Mouse (Mus musculus): ENCODE data around the gene Trp73. TPM values are rescaled to one million over a fixed set of nuclear protein-coding genes. Genes with fewer than 3 reads are reported as not detected.

Trp73 gene
- polyA plus RNA-seq, 1 experiment from 2014 or later: not detected

DNA sequence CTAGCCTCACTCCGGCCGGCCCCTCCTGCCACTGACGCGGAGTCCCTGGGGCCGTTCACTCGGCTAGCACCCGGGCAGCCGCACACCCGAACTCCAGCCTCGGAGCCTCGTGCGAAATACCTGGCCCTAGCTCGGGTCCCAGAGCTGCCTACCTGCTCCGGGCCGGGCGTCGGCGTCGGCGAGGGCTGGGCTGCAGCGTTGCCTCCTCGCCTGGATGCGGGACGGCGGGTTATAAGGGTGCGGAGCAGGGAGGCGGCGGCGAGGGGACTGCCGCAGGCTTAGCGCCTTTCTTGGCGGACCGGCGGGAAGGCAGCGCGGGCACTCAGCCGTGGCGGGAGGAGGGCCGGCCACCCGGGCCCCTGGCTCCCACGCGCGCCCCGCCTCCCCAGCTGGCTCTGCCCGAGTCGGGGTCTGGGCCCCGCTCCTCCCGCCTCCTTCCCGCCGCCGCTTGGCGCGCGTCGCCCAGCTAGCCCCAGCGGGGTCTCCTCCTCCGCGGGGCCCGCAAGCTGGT, 282 bp downstream of the Trp73 start:
- H3K36me3 ChIP-seq (replicated peaks; ENCODE audit: insufficient read depth, low read length): no peaks in the 10 kb centered on the region
- peak overlapping the region; percentile 49 for H3K4me3 ChIP-seq (ENCODE audit: low read depth, low read length)
- no peak for DNase-seq
- H3K4me1 ChIP-seq (ENCODE audit: insufficient read depth): peaks cover 26% of the 10 kb centered on the region
- no peak for ATAC-seq
- TF ChIP-seq CTCF (IDR thresholded peaks at IDR 0.05; ENCODE audit: low read depth) (no peak), EP300 (IDR thresholded peaks at IDR 0.05; ENCODE audit: low read depth) (no peak)
- H3K4me2 ChIP-seq (ENCODE audit: low read depth, low read length): peak overlapping the region; percentile 77
- peaks cover 61% of the 10 kb centered on the region for H3K27me3 ChIP-seq (ENCODE audit: insufficient read depth, low read length)
- no peak overlapping the region for H3K9ac ChIP-seq (replicated peaks)
- no peaks in the 10 kb centered on the region for H3K9me3 ChIP-seq (ENCODE audit: low read length)
- H3K27ac ChIP-seq (ENCODE audit: low read depth): no peak overlapping the region
- WGBS (ENCODE audit: insufficient replicate concordance): 2% methylated on average over 43 of the region's 59 CpGs

DNA sequence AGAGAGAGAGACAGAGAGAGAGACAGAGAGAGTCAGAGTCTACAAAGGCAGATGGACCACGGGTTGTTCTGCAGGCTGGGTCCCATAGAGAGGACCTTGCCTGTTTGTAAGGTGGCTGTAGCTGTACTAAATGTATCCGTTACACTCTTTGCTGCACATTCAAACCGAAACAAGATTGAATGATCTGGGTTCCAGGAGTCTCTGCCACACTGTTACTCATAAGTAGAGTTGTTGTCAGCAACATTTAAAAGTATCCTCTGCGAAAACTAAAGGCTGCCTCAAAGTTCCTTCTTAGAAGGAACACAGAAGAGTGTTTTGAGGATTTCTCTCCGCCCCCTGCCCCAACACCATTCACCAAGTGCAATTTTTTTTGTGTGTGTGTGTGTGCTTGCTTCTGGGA, 2.9 kb downstream of the Trp73 start:
- TF ChIP-seq EP300 (IDR thresholded peaks at IDR 0.05; ENCODE audit: low read depth) (no peak), CTCF (IDR thresholded peaks at IDR 0.05; ENCODE audit: low read depth) (no peak)
- H3K4me3 ChIP-seq (ENCODE audit: low read depth, low read length): no peak overlapping the region
- DNase-seq (no peak), ATAC-seq (no peak)
- no peak overlapping the region for H3K9ac ChIP-seq (replicated peaks)
- no peak overlapping the region for H3K27ac ChIP-seq (ENCODE audit: low read depth)
- no peaks in the 10 kb centered on the region for H3K36me3 ChIP-seq (replicated peaks; ENCODE audit: insufficient read depth, low read length)
- no peaks in the 10 kb centered on the region for H3K9me3 ChIP-seq (ENCODE audit: low read length)
- H3K27me3 ChIP-seq (ENCODE audit: insufficient read depth, low read length): peaks cover 64% of the 10 kb centered on the region
- peaks cover 14% of the 10 kb centered on the region for H3K4me1 ChIP-seq (ENCODE audit: insufficient read depth)
- 49% methylated on average over 5 of the region's 5 CpGs for WGBS (ENCODE audit: insufficient replicate concordance)
- no peak overlapping the region for H3K4me2 ChIP-seq (ENCODE audit: low read depth, low read length)

DNA sequence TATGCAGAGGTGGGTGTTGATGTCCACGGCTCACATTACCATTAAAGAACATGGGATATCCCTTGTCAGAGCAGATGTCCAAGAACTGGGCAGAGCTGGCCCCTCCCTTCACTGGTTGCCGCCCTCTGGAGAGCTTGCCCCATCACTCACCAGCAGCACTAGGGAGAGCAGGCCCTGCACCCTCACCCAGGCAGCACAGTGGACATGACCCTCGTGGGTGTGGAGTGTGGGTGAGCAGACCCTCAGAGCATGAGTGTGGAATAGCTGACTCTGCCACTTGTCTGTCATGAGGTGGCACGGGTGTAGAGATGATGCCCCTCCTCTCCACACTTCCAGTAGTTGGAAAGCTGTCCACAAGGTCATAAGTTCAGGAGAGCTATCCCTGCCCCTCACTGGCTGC, 5.2 kb downstream of the Trp73 start:
- Histone ChIP-seq H3K36me3 (replicated peaks; ENCODE audit: insufficient read depth, low read length) (no peaks in the 10 kb centered on the region), H3K9me3 (ENCODE audit: low read length) (no peaks in the 10 kb centered on the region), H3K4me3 (ENCODE audit: low read depth, low read length) (no peak overlapping the region), H3K27me3 (ENCODE audit: insufficient read depth, low read length) (peaks cover 44% of the 10 kb centered on the region), H3K4me2 (ENCODE audit: low read depth, low read length) (no peak overlapping the region), H3K9ac (replicated peaks) (no peak overlapping the region), H3K27ac (ENCODE audit: low read depth) (no peak overlapping the region), H3K4me1 (ENCODE audit: insufficient read depth) (peaks cover 3% of the 10 kb centered on the region; the same call in 1 of the 2 replicates)
- WGBS (ENCODE audit: insufficient replicate concordance): 56% methylated on average over 4 of the region's 4 CpGs
- DNase-seq (no peak), ATAC-seq (no peak)
- TF ChIP-seq CTCF (IDR thresholded peaks at IDR 0.05; ENCODE audit: low read depth): no peak
- no peak for TF ChIP-seq EP300 (IDR thresholded peaks at IDR 0.05; ENCODE audit: low read depth)

DNA sequence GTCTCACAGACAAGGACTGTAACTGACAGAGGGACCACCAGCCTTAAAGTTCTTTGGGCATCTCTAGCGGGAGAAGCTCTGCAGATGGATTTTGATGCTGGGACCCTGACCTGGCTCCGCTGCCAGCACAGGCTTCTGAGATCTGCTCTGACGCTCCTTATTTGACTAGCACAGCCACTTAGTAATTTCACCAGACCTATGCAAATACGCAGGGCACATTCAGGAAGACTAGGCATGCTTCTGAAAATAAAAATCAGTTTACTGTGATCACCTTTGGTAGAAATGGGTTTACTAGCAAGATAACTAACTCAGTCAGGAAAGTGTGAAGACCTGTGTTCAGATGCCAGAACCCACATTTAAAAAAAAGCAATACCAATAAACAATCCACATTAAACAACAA, 8.1 kb downstream of the Trp73 start:
- WGBS (ENCODE audit: insufficient replicate concordance): 72% methylated on average over 4 of the region's 4 CpGs
- TF ChIP-seq EP300 (IDR thresholded peaks at IDR 0.05; ENCODE audit: low read depth) (no peak), CTCF (IDR thresholded peaks at IDR 0.05; ENCODE audit: low read depth) (no peak)
- no peaks in the 10 kb centered on the region for H3K4me1 ChIP-seq (ENCODE audit: insufficient read depth)
- no peaks in the 10 kb centered on the region for H3K9me3 ChIP-seq (ENCODE audit: low read length)
- ATAC-seq (no peak), DNase-seq (no peak)
- H3K4me2 ChIP-seq (ENCODE audit: low read depth, low read length): no peak overlapping the region
- H3K27ac ChIP-seq (ENCODE audit: low read depth): no peak overlapping the region
- H3K36me3 ChIP-seq (replicated peaks; ENCODE audit: insufficient read depth, low read length): no peaks in the 10 kb centered on the region
- H3K4me3 ChIP-seq (ENCODE audit: low read depth, low read length): no peak overlapping the region
- no peak overlapping the region for H3K9ac ChIP-seq (replicated peaks)
- H3K27me3 ChIP-seq (ENCODE audit: insufficient read depth, low read length): peaks cover 16% of the 10 kb centered on the region; the same call in 1 of the 2 replicates

DNA sequence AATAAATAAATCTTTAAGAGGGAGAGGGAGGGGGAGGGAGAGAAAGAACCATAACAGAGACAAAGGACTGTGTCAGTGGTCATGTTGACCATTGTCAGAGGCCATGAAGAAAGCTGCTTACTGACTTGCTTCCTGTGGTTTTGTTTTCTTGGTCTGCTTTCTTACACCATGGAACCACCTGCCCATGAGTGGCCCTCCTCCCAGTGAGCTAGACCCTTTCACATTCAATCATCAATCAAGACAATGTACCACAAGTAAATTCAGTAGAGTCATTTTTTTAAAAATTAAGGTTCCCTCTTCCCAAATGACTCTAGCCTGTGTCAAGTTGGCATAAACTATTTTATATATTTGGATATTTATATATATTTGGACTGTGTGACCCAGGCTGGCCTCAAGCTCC, 10.1 kb downstream of the Trp73 start:
- TF ChIP-seq CTCF (IDR thresholded peaks at IDR 0.05; ENCODE audit: low read depth) (no peak), EP300 (IDR thresholded peaks at IDR 0.05; ENCODE audit: low read depth) (no peak)
- H3K4me1 ChIP-seq (ENCODE audit: insufficient read depth): no peaks in the 10 kb centered on the region
- ATAC-seq (no peak), DNase-seq (no peak)
- H3K4me2 ChIP-seq (ENCODE audit: low read depth, low read length): no peak overlapping the region
- H3K4me3 ChIP-seq (ENCODE audit: low read depth, low read length): no peak overlapping the region
- no peak overlapping the region for H3K27ac ChIP-seq (ENCODE audit: low read depth)
- H3K36me3 ChIP-seq (replicated peaks; ENCODE audit: insufficient read depth, low read length): no peaks in the 10 kb centered on the region
- H3K9ac ChIP-seq (replicated peaks): no peak overlapping the region
- H3K9me3 ChIP-seq (ENCODE audit: low read length): no peaks in the 10 kb centered on the region
- H3K27me3 ChIP-seq (ENCODE audit: insufficient read depth, low read length): peaks cover 6% of the 10 kb centered on the region; the same call in 1 of the 2 replicates

DNA sequence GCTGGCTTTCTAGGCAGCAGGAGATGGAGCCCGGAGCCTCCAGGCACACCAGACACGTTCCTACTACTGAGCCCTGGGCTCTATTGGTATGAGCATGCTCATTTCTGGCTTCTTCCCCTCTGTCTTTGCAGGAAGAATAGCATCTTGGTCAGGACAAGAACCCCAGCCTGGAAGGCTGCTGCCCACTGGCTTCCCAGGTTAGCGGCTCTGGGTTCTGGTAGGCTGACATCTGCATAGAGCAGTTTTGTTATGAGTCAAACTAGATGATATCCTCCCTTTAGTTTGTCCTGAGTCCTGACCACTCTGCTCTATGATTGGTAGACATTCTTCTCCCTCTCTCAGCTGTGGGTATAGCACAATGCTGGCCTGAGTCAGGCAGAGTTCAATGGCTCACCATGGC, 12.7 kb downstream of the Trp73 start:
- 76% methylated on average over 3 of the region's 3 CpGs for WGBS (ENCODE audit: insufficient replicate concordance)
- no peaks in the 10 kb centered on the region for H3K36me3 ChIP-seq (replicated peaks; ENCODE audit: insufficient read depth, low read length)
- no peak overlapping the region for H3K27ac ChIP-seq (ENCODE audit: low read depth)
- H3K4me2 ChIP-seq (ENCODE audit: low read depth, low read length): no peak overlapping the region
- H3K4me1 ChIP-seq (ENCODE audit: insufficient read depth): peaks cover 5% of the 10 kb centered on the region; the same call in 1 of the 2 replicates
- ATAC-seq: no peak
- no peaks in the 10 kb centered on the region for H3K9me3 ChIP-seq (ENCODE audit: low read length)
- no peak overlapping the region for H3K4me3 ChIP-seq (ENCODE audit: low read depth, low read length)
- H3K9ac ChIP-seq (replicated peaks): no peak overlapping the region
- no peak for DNase-seq
- TF ChIP-seq EP300 (IDR thresholded peaks at IDR 0.05; ENCODE audit: low read depth) (no peak), CTCF (IDR thresholded peaks at IDR 0.05; ENCODE audit: low read depth) (no peak)
- H3K27me3 ChIP-seq (ENCODE audit: insufficient read depth, low read length): peaks cover 3% of the 10 kb centered on the region; the same call in 1 of the 2 replicates

DNA sequence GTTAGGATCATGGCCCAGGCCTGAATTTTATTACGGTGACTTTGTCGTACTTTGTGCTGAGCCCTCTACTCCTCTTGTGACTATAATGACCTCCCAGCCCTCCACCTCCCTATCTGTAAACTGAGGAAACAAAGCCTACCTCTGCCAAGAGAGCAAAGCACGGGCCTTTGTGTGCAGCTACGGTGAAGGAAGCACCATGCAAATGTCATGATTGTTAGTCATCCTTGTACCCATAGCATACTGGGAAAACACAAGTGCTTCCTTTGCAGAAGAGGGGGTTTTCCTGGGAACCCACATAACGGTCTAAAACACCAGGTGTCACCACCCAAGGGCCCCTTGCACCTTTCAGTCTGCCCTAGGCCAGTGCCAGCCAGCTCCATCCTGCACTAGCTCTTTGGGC, 14.8 kb downstream of the Trp73 start:
- no peak for TF ChIP-seq EP300 (IDR thresholded peaks at IDR 0.05; ENCODE audit: low read depth)
- no peaks in the 10 kb centered on the region; the same call in 1 of the 2 replicates for H3K27me3 ChIP-seq (ENCODE audit: insufficient read depth, low read length)
- no peak overlapping the region for H3K9ac ChIP-seq (replicated peaks)
- 65% methylated on average over 5 of the region's 5 CpGs for WGBS (ENCODE audit: insufficient replicate concordance)
- H3K36me3 ChIP-seq (replicated peaks; ENCODE audit: insufficient read depth, low read length): no peaks in the 10 kb centered on the region
- ATAC-seq (no peak), DNase-seq (no peak)
- H3K4me2 ChIP-seq (ENCODE audit: low read depth, low read length): no peak overlapping the region
- H3K27ac ChIP-seq (ENCODE audit: low read depth): no peak overlapping the region
- H3K4me1 ChIP-seq (ENCODE audit: insufficient read depth): peaks cover 16% of the 10 kb centered on the region
- H3K9me3 ChIP-seq (ENCODE audit: low read length): no peaks in the 10 kb centered on the region
- H3K4me3 ChIP-seq (ENCODE audit: low read depth, low read length): no peak overlapping the region
